ENCODE assay signal across 9 mouse cellular contexts in the genomic region with DNA sequence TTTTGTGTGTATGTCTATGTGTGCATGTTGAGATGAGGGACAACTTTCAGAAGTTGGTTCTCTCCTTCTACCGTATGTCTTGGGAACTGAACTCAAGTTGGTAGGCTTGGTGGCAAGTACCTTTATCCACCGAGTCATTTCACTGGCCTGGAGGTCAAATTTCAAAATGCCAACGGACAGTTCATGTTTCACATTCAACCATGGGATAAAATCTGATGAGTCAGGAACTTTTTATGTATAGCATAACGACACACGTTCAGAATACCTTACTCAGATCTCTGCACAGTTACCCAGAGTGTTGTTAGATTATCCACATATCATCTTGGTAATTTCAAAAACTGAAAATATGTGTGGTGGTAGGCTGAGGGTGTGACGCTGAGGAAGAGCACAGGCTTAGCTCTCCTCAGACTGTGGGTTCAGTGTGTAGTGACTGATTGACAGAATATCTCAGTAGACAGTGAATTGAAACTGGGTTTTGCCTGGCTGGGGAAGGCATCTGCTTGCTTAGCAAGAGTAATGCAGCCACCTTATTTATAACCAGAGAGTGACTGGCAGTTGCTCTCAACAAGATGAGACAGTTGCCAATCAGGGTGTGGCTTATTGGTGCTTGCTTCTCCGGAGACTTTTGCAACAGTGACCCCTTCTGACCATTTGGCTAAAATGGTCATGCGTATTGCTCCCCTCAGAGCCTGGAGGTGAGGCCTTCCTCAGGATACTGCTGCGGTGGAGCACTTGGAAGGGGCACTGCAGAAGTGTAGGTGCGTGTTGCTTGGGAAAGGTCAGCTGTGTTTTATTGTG. TPM values are rescaled to one million over a fixed set of nuclear protein-coding genes. Genes with fewer than 3 reads are reported as not detected.
DNase-seq lines count a peak whose midpoint lies in the region; ATAC-seq and TF ChIP-seq lines count a peak whose summit lies in the region.
"Had no signal": no experiment of that assay in that cellular context is flagged by ENCODE, and none has a peak within 500 bp of the region (broad histone marks: within the 10 kb centered on the region; RNA-seq: fewer than 3 reads in every experiment).

No protein-coding gene starts in this region.

- H3K9ac ChIP-seq in ES-Bruce4 (ENCODE audit: low read depth, poor library complexity, severe bottlenecking), result no peak overlapping the region
- no peak overlapping the region for H3K9ac ChIP-seq in lung, embryonic 14.5 days
- H3K9ac ChIP-seq: neural tube, embryonic 13.5 days had no signal

- no peak overlapping the region for H3K4me3 ChIP-seq in heart, embryonic 10.5 days
- H3K4me3 ChIP-seq in ES-Bruce4 (ENCODE audit: low read depth, low read length), result no peak overlapping the region
- no peak overlapping the region for H3K4me3 ChIP-seq in lung, embryonic 14.5 days (ENCODE audit: low read depth, low read length)
- H3K4me3 ChIP-seq: neural tube, embryonic 13.5 days had no signal

- peak; percentile 66; the same call in 1 of the 2 replicates for ATAC-seq in cerebellum, adult (ENCODE audit: insufficient number of reproducible peaks, low FRiP score, low TSS enrichment)
- 0 out of 2 replicates have a peak, but pooled peaks have one; percentile 35 for ATAC-seq in lung, embryonic 14.5 days (ENCODE audit: insufficient read depth)

- TF ChIP-seq CTCF in ES-Bruce4 (IDR thresholded peaks at IDR 0.05; ENCODE audit: low read depth, low read length), result peak; percentile 57
- TF ChIP-seq CTCF in lung, embryonic 14.5 days (IDR thresholded peaks at IDR 0.05; ENCODE audit: low read depth), result peak; percentile 63

- H3K27ac ChIP-seq in heart, embryonic 10.5 days, result no peak overlapping the region
- H3K27ac ChIP-seq in ES-Bruce4 (ENCODE audit: insufficient read depth, low read length), result no peak overlapping the region
- H3K27ac ChIP-seq in lung, embryonic 14.5 days (ENCODE audit: low read depth), result no peak overlapping the region
- H3K27ac ChIP-seq: neural tube, embryonic 13.5 days had no signal

- no peaks in the 10 kb centered on the region for H3K9me3 ChIP-seq in heart, embryonic 10.5 days
- no peaks in the 10 kb centered on the region for H3K9me3 ChIP-seq in ES-Bruce4 (replicated peaks; ENCODE audit: control insufficient read depth, insufficient read depth, low read length, poor library complexity, severe bottlenecking)
- no peaks in the 10 kb centered on the region for H3K9me3 ChIP-seq in lung, embryonic 14.5 days (ENCODE audit: low read depth, low read length)
- H3K9me3 ChIP-seq: neural tube, embryonic 13.5 days had no signal

- 62% methylated on average over 10 of the region's 10 CpGs for WGBS in heart, embryonic 10.5 days
- 62% methylated on average over 10 of the region's 10 CpGs for WGBS in lung, embryonic 14.5 days

- peaks cover 36% of the 10 kb centered on the region for H3K36me3 ChIP-seq in heart, embryonic 10.5 days
- H3K36me3 ChIP-seq in ES-Bruce4 (ENCODE audit: control insufficient read depth, insufficient read depth, low read length, poor library complexity, severe bottlenecking), result no peaks in the 10 kb centered on the region
- H3K36me3 ChIP-seq in lung, embryonic 14.5 days (ENCODE audit: insufficient read depth), result peaks cover 14% of the 10 kb centered on the region; the same call in 1 of the 2 replicates

- DNase-seq in heart, adult 18-20 months, result peak; percentile 81 to 86
- no peak for DNase-seq in heart, embryonic 10.5 days (ENCODE audit: low spot score)
- peak; percentile 52 for DNase-seq in gastrocnemius, postnatal 10 days
- DNase-seq in kidney, postnatal 10 days, result peak; percentile 69
- peak; percentile 77 for DNase-seq in lung, embryonic 14.5 days
- peak; percentile 33 to 72 for DNase-seq in spleen, postnatal 10 days (ENCODE audit: low spot score in 2 of 2)

- no peaks in the 10 kb centered on the region for H3K27me3 ChIP-seq in heart, embryonic 10.5 days (ENCODE audit: insufficient read depth, poor library complexity, severe bottlenecking)
- no peaks in the 10 kb centered on the region for H3K27me3 ChIP-seq in ES-Bruce4 (ENCODE audit: control insufficient read depth, insufficient read depth, low read length, poor library complexity, severe bottlenecking)
- no peaks in the 10 kb centered on the region for H3K27me3 ChIP-seq in lung, embryonic 14.5 days (ENCODE audit: insufficient read depth, low read length)
- H3K27me3 ChIP-seq: neural tube, embryonic 13.5 days had no signal

- no peak for TF ChIP-seq POLR2A in ES-Bruce4 (IDR thresholded peaks at IDR 0.05; ENCODE audit: insufficient read depth, low read length)

- peaks cover 1% of the 10 kb centered on the region; the same call in 1 of the 2 replicates for H3K4me1 ChIP-seq in heart, embryonic 10.5 days
- no peaks in the 10 kb centered on the region for H3K4me1 ChIP-seq in ES-Bruce4 (ENCODE audit: control insufficient read depth, insufficient read depth, low read length)
- H3K4me1 ChIP-seq in lung, embryonic 14.5 days (ENCODE audit: insufficient read depth), result no peaks in the 10 kb centered on the region
- H3K4me1 ChIP-seq: neural tube, embryonic 13.5 days had no signal

- no peak overlapping the region for H3K4me2 ChIP-seq in lung, embryonic 14.5 days
- H3K4me2 ChIP-seq: neural tube, embryonic 13.5 days had no signal

- no peak for TF ChIP-seq EP300 in ES-Bruce4 (IDR thresholded peaks at IDR 0.05; ENCODE audit: insufficient read depth, low read depth, low read length)

RNA-seq across cellular contexts. Expression of gene Pcyt1a, which starts 27.1 kb away (rescaled TPM):
- total RNA-seq in heart, adult 18-20 months (2021), result 100 to 1,000 TPM; 121 to 128 TPM
- 36.6 and 43.9 TPM in 2 replicates for polyA plus RNA-seq in heart, embryonic 10.5 days (2016; fragmentation: Nextera tagmentation; extraction: Ambion mirVana)
- 14.6 and 17.8 TPM in 2 replicates for polyA plus RNA-seq in ES-Bruce4 (2011; ENCODE audit: insufficient read depth, insufficient read length, low read depth, missing spikeins)
- 10 to 100 TPM; 66.5 to 68.7 TPM for total RNA-seq in gastrocnemius, postnatal 10 days (2021)
- 39.5 and 40.4 TPM in 2 replicates for polyA plus RNA-seq in lung, embryonic 14.5 days (2014; fragmentation: Nextera tagmentation; extraction: Ambion mirVana)

RNA-seq across cellular contexts. Expression of gene Slc51a, which starts 29.9 kb away (rescaled TPM):
- total RNA-seq in heart, adult 18-20 months (2021), result under 1 TPM; 0.32 to 0.85 TPM
- polyA plus RNA-seq in heart, embryonic 10.5 days (2016; fragmentation: Nextera tagmentation; extraction: Ambion mirVana), result 4.2 and 5.1 TPM in 2 replicates
- polyA plus RNA-seq in ES-Bruce4 (2011; ENCODE audit: insufficient read depth, insufficient read length, low read depth, missing spikeins), result not detected in 2 replicates
- total RNA-seq in gastrocnemius, postnatal 10 days (2021), result not detected
- polyA plus RNA-seq in lung, embryonic 14.5 days (2014; fragmentation: Nextera tagmentation; extraction: Ambion mirVana), result 0.24 and 0.60 TPM in 2 replicates
- polyA plus RNA-seq: neural tube, embryonic 13.5 days had no signal

RNA-seq across cellular contexts. Expression of gene Zdhhc19, which starts 38.3 kb away (rescaled TPM):
- not detected for total RNA-seq in heart, adult 18-20 months (2021)
- not detected in 2 replicates for polyA plus RNA-seq in heart, embryonic 10.5 days (2016; fragmentation: Nextera tagmentation; extraction: Ambion mirVana)
- polyA plus RNA-seq in ES-Bruce4 (2011; ENCODE audit: insufficient read depth, insufficient read length, low read depth, missing spikeins), result not detected in 2 replicates
- not detected for total RNA-seq in gastrocnemius, postnatal 10 days (2021)
- polyA plus RNA-seq in lung, embryonic 14.5 days (2014; fragmentation: Nextera tagmentation; extraction: Ambion mirVana), result not detected in 2 replicates
- polyA plus RNA-seq: neural tube, embryonic 13.5 days had no signal

RNA-seq across cellular contexts. Expression of gene Tctex1d2, which starts 38.3 kb away (rescaled TPM):
- total RNA-seq in heart, adult 18-20 months (2021), result 1 to 10 TPM; 5.1 to 6.8 TPM
- polyA plus RNA-seq in heart, embryonic 10.5 days (2016; fragmentation: Nextera tagmentation; extraction: Ambion mirVana), result 28.9 and 29.5 TPM in 2 replicates
- polyA plus RNA-seq in ES-Bruce4 (2011; ENCODE audit: insufficient read depth, insufficient read length, low read depth, missing spikeins), result 36.6 and 37.9 TPM in 2 replicates
- total RNA-seq in gastrocnemius, postnatal 10 days (2021), result 1 to 10 TPM; 4.7 to 5.6 TPM
- 27.7 and 28.1 TPM in 2 replicates for polyA plus RNA-seq in lung, embryonic 14.5 days (2014; fragmentation: Nextera tagmentation; extraction: Ambion mirVana)

RNA-seq across cellular contexts. Expression of gene Tm4sf19, which starts 57.5 kb away (rescaled TPM):
- not detected for total RNA-seq in heart, adult 18-20 months (2021)
- polyA plus RNA-seq in heart, embryonic 10.5 days (2016; fragmentation: Nextera tagmentation; extraction: Ambion mirVana), result not detected in 2 replicates
- polyA plus RNA-seq in ES-Bruce4 (2011; ENCODE audit: insufficient read depth, insufficient read length, low read depth, missing spikeins), result not detected in 2 replicates
- total RNA-seq in gastrocnemius, postnatal 10 days (2021), result 1 to 10 TPM in 1 of 2 experiments, not detected in 1; 1.2 TPM
- not detected in 2 replicates for polyA plus RNA-seq in lung, embryonic 14.5 days (2014; fragmentation: Nextera tagmentation; extraction: Ambion mirVana)
- polyA plus RNA-seq: neural tube, embryonic 13.5 days had no signal
